Mouse (Mus musculus) spleen, postnatal 36 days (tissue): Measurements from ENCODE around the gene Arhgap32.

Experiments
- DNase-seq, 2 experiments: peaks; one replicate each; pipeline ENCODE4 v3.0.0; 2022; ENCODE audit warnings: low spot score in 2 of 2, mixed read lengths in 1 of 2

Gene Arhgap32

GRCm38 (mm10) chr9:32192295-32193073, 76.5 kb downstream of the Arhgap32 start:
- no peak for DNase-seq

GRCm38 (mm10) chr9:32204450-32204990, 88.6 kb downstream of the Arhgap32 start:
- no peak for DNase-seq

- no peak for DNase-seq
Measured at GRCm38 (mm10) chr9:32207133-32207532, 91.2 kb downstream of the Arhgap32 start.

- no peak for DNase-seq
Measured at GRCm38 (mm10) chr9:32208071-32208470, 92.1 kb downstream of the Arhgap32 start.

DNA sequence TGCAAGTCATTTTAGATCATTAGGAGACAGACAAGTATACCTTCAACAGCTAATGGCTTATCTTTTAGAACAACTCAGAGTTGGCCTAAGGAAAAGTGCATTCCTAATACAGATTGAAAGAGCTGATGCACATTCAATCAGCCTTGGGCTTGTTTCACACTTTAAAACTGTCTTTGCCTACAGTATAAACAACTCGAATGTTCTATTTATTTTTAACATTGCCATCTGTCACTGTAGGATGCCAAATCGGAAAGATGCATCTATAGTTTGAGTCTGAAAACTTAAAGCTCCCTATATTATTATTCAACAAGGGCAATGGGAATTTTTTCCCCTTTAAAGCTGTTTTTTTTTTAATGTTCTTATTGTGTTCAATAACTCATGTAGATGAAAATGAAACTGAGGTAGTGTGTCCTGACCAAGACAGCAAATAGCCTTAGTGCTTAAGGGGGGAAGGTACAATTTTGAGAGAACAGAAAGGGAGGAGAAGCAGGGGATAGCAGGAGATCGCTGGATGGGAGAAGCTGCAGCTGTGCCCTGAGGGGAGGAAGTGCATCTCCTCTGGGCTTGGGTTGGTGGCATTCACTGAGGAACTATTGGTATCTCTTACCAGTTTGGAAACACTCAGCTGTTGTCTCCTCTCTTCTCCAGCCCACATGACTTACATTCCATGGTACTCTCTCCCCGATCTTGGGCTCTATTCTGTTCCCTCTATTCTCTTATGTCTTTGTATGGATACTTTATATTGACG, 101.1 kb downstream of the Arhgap32 start:
- DNase-seq: no peak

GRCm38 (mm10) chr9:32219400-32219799, 103.5 kb downstream of the Arhgap32 start:
- no peak for DNase-seq

- no peak for DNase-seq
Measured at GRCm38 (mm10) chr9:32222184-32222583, 106.2 kb downstream of the Arhgap32 start.

DNA sequence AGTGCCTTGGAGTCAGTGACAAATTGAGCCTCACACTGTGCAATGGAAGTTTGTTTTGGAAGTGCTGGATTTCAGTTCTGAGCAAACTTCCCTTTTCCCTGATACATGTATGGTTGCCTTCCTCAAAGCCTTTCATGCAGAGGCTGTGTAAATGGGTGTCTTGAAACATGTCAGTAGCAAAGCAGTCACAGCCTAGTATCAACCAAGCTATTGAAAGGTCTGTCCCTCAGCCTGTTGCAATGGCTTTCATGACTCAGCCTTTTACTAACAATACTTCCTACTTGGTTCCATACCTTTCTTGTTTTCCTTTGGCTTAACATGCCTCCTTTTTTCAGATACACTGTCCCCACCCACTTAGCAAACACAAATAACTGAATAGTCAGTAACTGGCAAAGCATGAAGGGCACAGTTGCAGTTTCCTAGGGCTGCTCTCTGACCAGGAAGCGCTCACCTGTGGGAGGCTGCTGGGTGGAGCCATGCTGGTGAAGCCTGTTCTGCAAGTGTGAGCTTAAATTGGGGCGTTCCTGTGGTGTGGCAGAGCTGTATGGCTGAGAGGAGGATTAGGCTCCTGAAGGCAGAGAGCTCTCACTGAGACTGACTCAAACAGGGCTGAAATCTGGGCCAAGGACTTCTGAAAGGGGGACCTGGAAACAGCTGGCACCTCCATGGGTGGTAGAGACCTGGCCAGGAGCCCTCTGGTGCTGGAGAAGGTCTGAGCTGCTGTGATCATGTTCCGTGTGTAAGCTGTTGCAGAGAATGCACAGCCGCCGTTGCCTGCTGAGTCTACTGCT, 108.0 kb downstream of the Arhgap32 start:
- no peak for DNase-seq

DNA sequence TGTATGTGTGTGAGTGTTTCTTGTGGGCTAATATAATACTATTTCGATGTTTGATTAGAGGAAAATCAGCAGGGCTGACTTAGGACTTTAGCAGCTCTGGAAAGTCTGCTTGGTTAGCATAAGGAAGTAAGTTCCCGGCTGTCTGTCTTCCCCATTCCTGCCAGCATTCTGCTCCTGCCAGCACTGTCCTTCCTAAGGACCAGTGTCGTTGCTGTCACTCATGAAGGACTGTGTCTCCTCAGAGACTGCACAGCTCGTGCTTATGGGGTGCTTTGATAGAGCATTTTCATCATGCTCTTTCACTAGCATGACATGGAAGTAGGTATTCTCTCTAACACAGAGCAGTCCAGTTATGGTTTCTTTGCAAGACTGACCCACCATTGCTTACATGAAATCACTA, 109.0 kb downstream of the Arhgap32 start:
- no peak for DNase-seq

GRCm38 (mm10) chr9:32225584-32225983, 109.6 kb downstream of the Arhgap32 start:
- DNase-seq: no peak

DNA sequence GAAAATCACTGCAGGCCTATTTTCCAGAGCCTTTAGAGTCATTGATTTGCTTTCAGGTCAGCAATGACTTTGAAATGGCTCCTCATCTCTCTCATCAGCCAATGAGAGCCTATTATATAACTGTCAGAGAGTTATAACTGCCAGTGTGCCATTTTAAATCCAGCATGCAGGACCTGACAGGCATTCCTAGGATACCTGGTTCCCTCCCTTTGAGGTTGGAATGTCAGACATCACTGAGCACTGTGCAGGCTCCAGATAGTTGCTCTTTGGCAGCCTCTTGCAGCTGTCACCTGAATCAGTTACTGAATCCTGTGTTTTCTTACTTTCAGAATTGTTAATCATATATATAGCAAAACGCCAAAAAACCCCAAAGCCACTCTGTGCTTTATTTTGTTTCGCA, 111.1 kb downstream of the Arhgap32 start:
- DNase-seq: no peak

- DNase-seq: no peak
Measured at GRCm38 (mm10) chr9:32233593-32233992, 117.7 kb downstream of the Arhgap32 start.

DNA sequence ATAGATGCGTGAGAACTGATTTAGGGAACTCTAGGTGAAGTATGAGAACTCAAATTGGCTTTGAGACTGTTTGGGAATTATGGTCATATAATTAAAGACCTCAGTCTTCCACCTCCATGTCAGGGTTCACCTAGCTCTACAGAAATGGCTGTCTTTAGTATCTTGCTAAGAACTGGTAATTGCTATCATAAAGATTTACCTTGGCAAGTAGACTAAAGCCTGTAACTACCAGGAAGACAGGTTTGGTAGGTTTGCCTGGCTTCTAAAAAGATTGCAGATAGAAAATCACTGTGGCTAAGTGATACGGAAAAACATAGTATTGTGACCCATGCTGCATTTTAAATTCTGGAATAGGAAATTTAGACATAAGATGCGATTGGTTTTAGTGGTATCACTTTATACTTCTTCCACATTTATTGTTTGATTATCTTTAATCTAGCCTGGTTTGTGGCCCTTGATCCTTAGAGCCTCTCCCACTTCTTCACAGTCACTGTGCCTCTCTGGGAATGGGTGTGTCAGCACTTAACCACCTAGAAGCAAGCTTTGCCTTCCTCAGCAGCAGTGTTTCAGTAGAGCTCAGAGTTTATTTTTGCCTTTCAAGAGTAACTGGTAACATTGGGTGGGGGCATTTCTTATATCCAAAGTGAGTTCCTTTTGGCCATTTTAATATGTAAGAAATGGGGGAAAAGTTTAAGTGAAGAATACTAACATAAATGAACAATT, 119.0 kb downstream of the Arhgap32 start:
- DNase-seq: no peak

DNA sequence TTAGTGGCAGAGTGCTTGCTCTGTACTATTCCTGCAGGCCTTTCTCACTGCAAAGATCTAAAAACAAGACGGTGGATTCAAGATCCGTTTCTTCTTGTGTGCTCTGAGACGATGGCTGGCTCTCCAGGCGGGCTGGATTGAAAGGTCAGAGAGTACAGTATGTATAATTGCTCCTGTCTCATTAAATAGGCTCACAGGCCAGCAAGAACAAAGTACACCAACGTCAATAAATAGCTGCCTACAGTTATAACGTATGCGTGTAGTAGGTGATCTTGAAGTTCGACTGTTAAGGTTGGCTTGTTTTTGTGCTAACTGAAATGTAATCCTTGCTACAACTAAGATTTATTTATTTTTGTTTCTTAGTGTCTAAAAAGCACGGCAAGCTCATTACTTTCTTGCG, 123.0 kb downstream of the Arhgap32 start:
- no peak for DNase-seq

GRCm38 (mm10) chr9:32239427-32239826, 123.5 kb downstream of the Arhgap32 start:
- DNase-seq: no peak

- DNase-seq: no peak
Measured at GRCm38 (mm10) chr9:32240449-32240848, 124.5 kb downstream of the Arhgap32 start.

DNA sequence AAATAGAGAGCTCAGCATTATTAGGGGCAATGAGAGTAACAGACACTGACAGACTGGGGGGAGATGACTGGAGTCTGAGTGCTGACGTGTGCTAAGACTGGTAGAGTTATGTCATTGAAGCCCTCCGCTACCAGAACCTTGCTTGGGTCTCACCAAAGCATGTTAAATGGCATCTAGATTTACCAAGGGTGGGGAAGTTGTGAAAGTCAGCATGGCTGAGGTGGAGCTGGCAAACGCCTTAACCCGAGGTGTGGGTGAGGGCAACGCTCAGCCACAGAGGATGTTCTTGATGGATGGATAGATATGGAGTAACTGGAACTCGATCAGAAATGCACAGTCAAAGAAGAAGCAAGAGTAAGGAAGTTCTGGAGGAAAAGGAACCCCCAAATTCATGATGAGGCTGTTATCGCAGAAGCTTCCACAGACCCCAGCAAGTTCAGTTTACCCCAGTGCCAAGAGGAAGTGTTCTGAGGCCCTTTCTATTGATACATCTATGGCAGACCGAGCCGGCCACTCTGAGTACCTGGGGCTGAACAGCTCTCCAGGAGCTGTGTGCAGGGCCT, 125.8 kb downstream of the Arhgap32 start:
- DNase-seq: no peak

GRCm38 (mm10) chr9:32242921-32243617, 127.1 kb downstream of the Arhgap32 start:
- no peak for DNase-seq

- no peak for DNase-seq
Measured at GRCm38 (mm10) chr9:32245237-32245636, 129.3 kb downstream of the Arhgap32 start.

- no peak for DNase-seq
Measured at GRCm38 (mm10) chr9:32246123-32246716, 130.3 kb downstream of the Arhgap32 start.
